Comparison of ENCODE assay signal across 10 mouse cellular contexts in the genomic region with DNA sequence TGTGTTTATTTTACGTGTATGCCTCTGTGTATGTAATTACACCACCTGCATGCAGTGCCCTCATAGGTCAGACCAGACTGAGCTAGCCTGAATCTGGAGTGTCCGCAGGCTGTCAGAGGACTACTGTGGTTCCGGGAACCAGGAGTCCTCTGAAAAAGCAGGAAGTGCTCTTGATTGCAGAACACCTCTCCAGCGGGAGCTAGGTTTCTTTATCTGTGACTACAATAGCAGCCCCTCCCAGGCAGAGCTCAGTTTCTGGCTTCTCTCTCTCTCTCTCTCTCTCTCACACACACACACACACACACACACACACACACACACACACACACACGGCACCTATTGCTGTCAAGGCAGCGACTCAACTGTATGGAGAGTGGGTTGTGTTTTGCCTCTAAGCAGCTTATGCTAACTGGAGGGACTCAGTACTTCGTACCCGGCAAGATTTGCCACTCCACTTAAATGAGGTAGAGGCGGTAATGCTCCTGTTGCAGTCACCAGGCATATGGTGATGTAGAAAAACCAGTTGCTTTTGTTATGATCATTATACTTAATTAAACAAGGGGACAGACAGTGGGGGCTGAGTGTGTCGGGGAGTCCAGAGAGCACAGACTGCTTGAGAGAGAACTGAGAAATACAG. TPM values are rescaled to one million over a fixed set of nuclear protein-coding genes. Genes with fewer than 3 reads are reported as not detected.
DNase-seq lines count a peak whose midpoint lies in the region; ATAC-seq lines count a peak whose summit lies in the region.
"Had no signal": no experiment of that assay in that cellular context is flagged by ENCODE, and none has a peak within 500 bp of the region (broad histone marks: within the 10 kb centered on the region; RNA-seq: fewer than 3 reads in every experiment).

No protein-coding gene starts in this region.

- 0 out of 2 replicates have a peak overlapping the region, but pooled peaks have one; percentile 1 for H3K9ac ChIP-seq in heart, embryonic 15.5 days

- no peak overlapping the region for H3K4me3 ChIP-seq in heart, embryonic 15.5 days
- H3K4me3 ChIP-seq: gastrocnemius, adult 2 months had no signal

- H3K27ac ChIP-seq in heart, embryonic 15.5 days, result 0 out of 2 replicates have a peak overlapping the region, but pooled peaks have one; percentile 21

- H3K4me1 ChIP-seq in heart, embryonic 15.5 days (replicated peaks), result peaks cover 35% of the 10 kb centered on the region

- no peak for DNase-seq in heart, adult 9 months (ENCODE audit: low spot score in 2 of 2)
- DNase-seq in right cerebral cortex, adult 2 months (ENCODE audit: low spot score in 2 of 2), result peak; percentile 32 to 45
- DNase-seq in right cerebral cortex, postnatal 36 days (ENCODE audit: low spot score in 2 of 2), result no peak
- DNase-seq in liver, result peak; percentile 41
- no peak for DNase-seq in gastrocnemius, postnatal 10 days
- no peak for DNase-seq in embryo, embryonic 9.5 days (ENCODE audit: extremely low spot score)
- DNase-seq in cerebellum, adult 11 months, result no peak
- DNase-seq: cerebellum, adult 8-10 months; gastrocnemius, adult 2 months had no signal

- H3K9me3 ChIP-seq in heart, embryonic 15.5 days (replicated peaks), result no peaks in the 10 kb centered on the region

- no peaks in the 10 kb centered on the region for H3K27me3 ChIP-seq in heart, embryonic 15.5 days

- WGBS in heart, embryonic 15.5 days, result 27% methylated on average over 10 of the region's 10 CpGs

- no peaks in the 10 kb centered on the region for H3K36me3 ChIP-seq in heart, embryonic 15.5 days

- no peak for ATAC-seq in heart, embryonic 15.5 days (replicated peaks; ENCODE audit: insufficient number of reproducible peaks, insufficient read depth, low FRiP score, low read depth)

- H3K4me2 ChIP-seq in heart, embryonic 15.5 days, result peak overlapping the region; percentile 20; the same call in 1 of the 2 replicates

RNA-seq across cellular contexts. Expression of gene Coro1c, which starts 1.6 kb away (rescaled TPM):
- 72.7 and 95.4 TPM in 2 replicates for polyA plus RNA-seq in heart, embryonic 15.5 days (2015; fragmentation: Nextera tagmentation; extraction: Ambion mirVana)
- 10 to 100 TPM; 39.1 to 48.9 TPM for total RNA-seq in gastrocnemius, postnatal 10 days (2021)

Comparison
In these comparisons a context has a peak if more than half of its experiments do, and no peak if none do; other contexts are left out.
1. DNase-seq: peak in right cerebral cortex, adult 2 months (2 of 2) and liver (single experiment); none in heart, adult 9 months (0 of 2), right cerebral cortex, postnatal 36 days (0 of 2), gastrocnemius, postnatal 10 days (single experiment), embryo, embryonic 9.5 days (single experiment) and cerebellum, adult 11 months (single experiment).